Mouse (Mus musculus): ENCODE data around the gene P2rx3.

The P2rx3 gene

GRCm38 (mm10) chr2:85046222-85046621, 9.0 kb upstream of the P2rx3 start:
- in situ Hi-C loops (cut with MboI, MseI) = loop anchor here (10.0 to 25.0 kb wide), 2 partner anchors 101 to 1409 kb away; partner anchors contain the start of gene Zc3h15

- in situ Hi-C loops (cut with MboI, MseI) = loop anchor here (10.0 to 25.0 kb wide), 2 partner anchors 99 to 1406 kb away; partner anchors contain the start of gene Zc3h15
Measured at GRCm38 (mm10) chr2:85043623-85044022, 6.4 kb upstream of the P2rx3 start.

- in situ Hi-C loops (cut with MboI, MseI) = loop anchor here (5.0 to 25.0 kb wide), 2 partner anchors 201 to 1401 kb away; partner anchors contain the start of genes Slc43a1 and Zc3h15
Measured at GRCm38 (mm10) chr2:85038336-85038735, 1.1 kb upstream of the P2rx3 start.

GRCm38 (mm10) chr2:85036507-85037046, 685 bp downstream of the P2rx3 start:
- in situ Hi-C loops (cut with MboI, MseI) = loop anchor here (5.0 to 25.0 kb wide), 2 partner anchors 199 to 1399 kb away; partner anchors contain the start of genes Slc43a1 and Zc3h15

GRCm38 (mm10) chr2:85034169-85034568, 3.1 kb downstream of the P2rx3 start:
- in situ Hi-C loops (cut with MboI, MseI) = loop anchor here (25.0 kb wide), 1 partner anchor 1397 kb away; the partner anchor contains the start of gene Zc3h15

- in situ Hi-C loops (cut with MboI, MseI) = loop anchor here (25.0 kb wide), 1 partner anchor 1396 kb away; the partner anchor contains the start of gene Zc3h15
Measured at GRCm38 (mm10) chr2:85033121-85033520, 4.1 kb downstream of the P2rx3 start.

GRCm38 (mm10) chr2:85030989-85031388, 6.3 kb downstream of the P2rx3 start:
- in situ Hi-C loops (cut with MboI, MseI) = loop anchor here (25.0 kb wide), 1 partner anchor 1394 kb away; the partner anchor contains the start of gene Zc3h15

- in situ Hi-C loops (cut with MboI, MseI) = loop anchor here (10.0 to 25.0 kb wide), 2 partner anchors 155 to 1393 kb away; partner anchors contain the start of gene Zc3h15
Measured at GRCm38 (mm10) chr2:85029897-85030296, 7.4 kb downstream of the P2rx3 start.

GRCm38 (mm10) chr2:85027281-85027680, 10.0 kb downstream of the P2rx3 start:
- in situ Hi-C loops (cut with MboI, MseI) = loop anchor here (10.0 to 25.0 kb wide), 2 partner anchors 152 to 1390 kb away; partner anchors contain the start of gene Zc3h15

- in situ Hi-C loops (cut with MboI, MseI) = loop anchor here (10.0 to 25.0 kb wide), 2 partner anchors 151 to 1389 kb away; partner anchors contain the start of gene Zc3h15
Measured at GRCm38 (mm10) chr2:85026178-85026577, 11.1 kb downstream of the P2rx3 start.

- in situ Hi-C loops (cut with MboI, MseI) = loop anchor here (10.0 kb wide), 1 partner anchor 147 kb away; no protein-coding TSS in a partner anchor
Measured at GRCm38 (mm10) chr2:85022043-85022442, 15.2 kb downstream of the P2rx3 start.

GRCm38 (mm10) chr2:85014588-85014982, 22.7 kb downstream of the P2rx3 start:
- in situ Hi-C loops (cut with MboI, MseI) = no loop called here

- in situ Hi-C loops (cut with MboI, MseI) = no loop called here
Measured at GRCm38 (mm10) chr2:85013826-85014587, 23.3 kb downstream of the P2rx3 start.

- in situ Hi-C loops (cut with MboI, MseI) = no loop called here
Measured at GRCm38 (mm10) chr2:85012679-85013078, 24.6 kb downstream of the P2rx3 start.

- in situ Hi-C loops (cut with MboI, MseI) = no loop called here
Measured at GRCm38 (mm10) chr2:85011906-85012604, 25.2 kb downstream of the P2rx3 start.

- in situ Hi-C loops (cut with MboI, MseI) = no loop called here
Measured at GRCm38 (mm10) chr2:85009212-85009611, 28.1 kb downstream of the P2rx3 start.

- in situ Hi-C loops (cut with MboI, MseI) = no loop called here
Measured at GRCm38 (mm10) chr2:85007729-85008128, 29.5 kb downstream of the P2rx3 start.

- in situ Hi-C loops (cut with MboI, MseI) = no loop called here
Measured at GRCm38 (mm10) chr2:85006600-85006999, 30.7 kb downstream of the P2rx3 start.

- in situ Hi-C loops (cut with MboI, MseI) = no loop called here
Measured at GRCm38 (mm10) chr2:85004341-85004740, 32.9 kb downstream of the P2rx3 start.

GRCm38 (mm10) chr2:85002575-85002974, 34.7 kb downstream of the P2rx3 start:
- in situ Hi-C loops (cut with MboI, MseI) = no loop called here

GRCm38 (mm10) chr2:85001497-85001896, 35.8 kb downstream of the P2rx3 start:
- in situ Hi-C loops (cut with MboI, MseI) = no loop called here
